Mouse (Mus musculus): ENCODE results near the gene Galnt18. TPM values are rescaled to one million over a fixed set of nuclear protein-coding genes. Genes with fewer than 3 reads are reported as not detected.

Galnt18 gene
- total RNA-seq, 2 experiments from 2014 or later = not detected

GRCm38 (mm10) chr7:111720511-111721307, 59.1 kb downstream of the Galnt18 start:
- no peak for ATAC-seq (replicated peaks; ENCODE audit: low FRiP score, poor library complexity, severe bottlenecking)

DNA sequence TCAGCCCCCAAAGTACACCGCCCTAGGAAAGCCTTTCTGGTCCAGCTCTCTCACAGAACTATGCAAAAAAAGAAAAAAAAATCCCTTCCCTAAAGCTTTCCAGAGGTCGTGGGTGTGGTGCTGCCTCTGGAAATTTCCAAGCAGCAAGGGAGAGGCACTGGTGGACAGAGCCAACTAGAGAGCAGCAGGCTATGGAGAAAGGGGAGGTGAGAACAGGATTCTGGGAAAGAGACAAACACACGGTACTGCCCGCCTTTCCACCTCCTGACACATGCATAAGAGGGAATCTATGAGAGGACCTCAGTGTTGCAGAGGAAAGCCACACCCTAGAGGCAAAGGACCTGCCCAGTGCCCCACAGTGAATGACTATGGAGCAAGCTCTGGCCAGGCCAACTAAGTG, 60.9 kb downstream of the Galnt18 start:
- ATAC-seq (replicated peaks; ENCODE audit: low FRiP score, poor library complexity, severe bottlenecking) = no peak

- no peak for ATAC-seq (replicated peaks; ENCODE audit: low FRiP score, poor library complexity, severe bottlenecking)
These were observed 65.0 kb downstream of the Galnt18 start for GRCm38 (mm10) chr7:111714639-111715360.

DNA sequence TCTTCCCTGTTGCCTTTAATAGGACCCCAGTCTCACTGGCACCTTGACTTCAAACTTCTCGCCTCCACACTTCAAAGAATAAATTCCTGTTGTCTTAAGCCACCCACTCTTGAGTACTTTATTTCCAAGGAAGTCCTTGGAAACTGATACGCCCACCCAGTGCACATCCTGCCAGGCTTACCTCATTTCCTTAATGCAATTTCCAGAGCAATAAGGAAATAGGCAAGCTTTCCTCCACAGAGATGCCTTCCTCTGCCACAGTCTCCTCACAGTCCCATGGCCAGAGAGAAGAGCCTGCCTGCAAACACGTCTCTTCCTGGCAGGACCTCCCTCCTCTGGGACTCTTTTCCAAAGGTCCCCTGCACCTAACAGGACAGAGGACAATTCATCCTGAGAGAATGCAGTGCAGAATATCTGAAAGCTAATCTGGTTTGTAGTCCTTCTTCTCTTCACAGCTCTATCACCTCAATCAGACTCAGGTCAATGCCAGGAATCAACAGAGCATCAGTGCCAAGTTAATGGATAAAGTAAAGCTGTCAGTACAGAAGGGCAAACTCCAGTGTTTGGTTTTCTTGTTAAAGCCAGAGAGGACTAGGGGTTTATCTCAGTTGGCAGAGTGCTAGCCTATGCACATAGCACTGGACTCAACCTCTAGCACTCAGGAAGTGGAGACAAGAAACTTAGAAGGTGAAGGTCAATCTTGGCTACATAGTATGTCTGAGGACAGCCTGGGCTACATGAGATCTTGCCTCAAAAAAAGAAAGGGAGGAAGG, 65.8 kb downstream of the Galnt18 start:
- no peak for ATAC-seq (replicated peaks; ENCODE audit: low FRiP score, poor library complexity, severe bottlenecking)

DNA sequence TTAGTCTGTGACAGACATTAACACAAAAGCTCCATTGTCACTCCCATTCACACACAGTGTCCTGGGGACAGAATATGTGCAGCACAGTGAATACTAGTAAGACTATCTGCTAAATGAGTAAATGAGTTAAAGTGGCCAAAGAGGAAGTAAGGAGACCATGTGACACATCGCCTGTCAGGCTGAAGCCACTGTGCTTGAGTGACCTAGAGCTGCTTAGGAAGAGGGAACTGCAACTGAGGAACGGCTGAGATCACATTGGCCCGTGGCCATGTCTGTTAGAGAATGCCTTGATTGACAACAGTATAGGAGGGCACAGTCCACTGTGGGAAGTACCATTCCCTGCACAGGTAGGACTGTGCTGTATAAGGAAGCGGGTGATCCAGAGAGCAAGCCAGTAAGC, 67.0 kb downstream of the Galnt18 start:
- no peak for ATAC-seq (replicated peaks; ENCODE audit: low FRiP score, poor library complexity, severe bottlenecking)

- ATAC-seq (replicated peaks; ENCODE audit: low FRiP score, poor library complexity, severe bottlenecking) = no peak
These were observed 68.5 kb downstream of the Galnt18 start for GRCm38 (mm10) chr7:111711045-111711808.

GRCm38 (mm10) chr7:111710311-111710710, 69.5 kb downstream of the Galnt18 start:
- ATAC-seq (replicated peaks; ENCODE audit: low FRiP score, poor library complexity, severe bottlenecking) = no peak

GRCm38 (mm10) chr7:111708563-111708962, 71.2 kb downstream of the Galnt18 start:
- no peak for ATAC-seq (replicated peaks; ENCODE audit: low FRiP score, poor library complexity, severe bottlenecking)

GRCm38 (mm10) chr7:111702961-111703360, 76.8 kb downstream of the Galnt18 start:
- no peak for ATAC-seq (replicated peaks; ENCODE audit: low FRiP score, poor library complexity, severe bottlenecking)

DNA sequence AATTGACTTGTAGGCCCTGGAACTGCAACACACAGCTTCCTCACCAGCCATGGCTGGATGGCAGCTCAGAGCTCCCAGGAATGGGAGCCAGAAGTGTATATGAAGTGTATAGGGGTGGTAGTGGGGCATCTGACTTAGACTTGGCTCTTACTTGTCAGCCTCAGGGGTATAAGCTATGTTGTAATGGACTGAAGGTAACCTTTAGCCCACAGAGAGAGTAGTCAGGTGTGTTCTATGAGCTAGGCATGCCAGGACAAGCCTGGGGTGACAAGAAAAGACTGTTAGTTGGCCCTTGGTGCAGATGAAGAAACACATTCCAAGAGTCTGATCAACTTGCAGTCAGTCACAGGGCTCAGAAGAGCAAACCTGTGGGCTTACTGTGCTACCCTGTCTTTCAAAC, 78.0 kb downstream of the Galnt18 start:
- ATAC-seq (replicated peaks; ENCODE audit: low FRiP score, poor library complexity, severe bottlenecking) = no peak

DNA sequence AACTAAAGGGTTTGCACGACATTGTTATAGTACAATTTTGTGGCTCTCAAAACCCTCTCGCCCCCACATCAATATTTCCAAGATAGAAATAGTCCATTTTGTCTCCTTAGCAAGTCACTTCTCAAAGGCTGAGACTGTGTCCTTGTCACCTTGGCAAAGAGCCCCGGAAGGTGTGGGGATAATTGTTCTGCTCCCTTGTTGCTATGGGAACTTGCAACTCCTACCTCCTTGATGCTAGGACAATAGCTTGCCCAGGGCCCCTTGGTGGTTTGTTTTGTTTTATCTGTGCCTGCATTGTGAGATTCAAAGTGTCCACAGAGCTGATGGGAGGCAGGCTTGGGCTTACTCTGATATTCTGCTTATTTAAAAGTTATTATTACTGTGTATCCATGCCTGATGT, 80.3 kb downstream of the Galnt18 start:
- ATAC-seq (replicated peaks; ENCODE audit: low FRiP score, poor library complexity, severe bottlenecking) = no peak

DNA sequence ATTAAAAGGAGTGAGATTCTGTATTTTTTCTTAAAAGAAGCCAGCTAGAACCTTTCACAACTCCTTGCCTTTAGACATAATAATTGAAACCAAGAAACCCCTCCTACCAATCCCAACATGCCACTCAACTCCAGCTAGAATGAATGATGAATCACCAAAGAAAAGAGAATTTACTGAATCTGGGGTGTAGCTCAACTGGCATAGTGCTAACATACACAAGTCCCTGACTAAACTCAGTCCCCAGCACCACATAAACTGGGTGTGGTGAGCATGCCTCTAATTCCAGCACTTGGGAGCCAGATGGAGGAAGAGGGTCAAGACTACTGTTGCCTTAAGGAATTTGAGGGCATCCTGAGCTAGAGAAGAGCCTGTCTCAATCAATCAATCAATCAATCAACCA, 83.6 kb downstream of the Galnt18 start:
- no peak for ATAC-seq (replicated peaks; ENCODE audit: low FRiP score, poor library complexity, severe bottlenecking)

DNA sequence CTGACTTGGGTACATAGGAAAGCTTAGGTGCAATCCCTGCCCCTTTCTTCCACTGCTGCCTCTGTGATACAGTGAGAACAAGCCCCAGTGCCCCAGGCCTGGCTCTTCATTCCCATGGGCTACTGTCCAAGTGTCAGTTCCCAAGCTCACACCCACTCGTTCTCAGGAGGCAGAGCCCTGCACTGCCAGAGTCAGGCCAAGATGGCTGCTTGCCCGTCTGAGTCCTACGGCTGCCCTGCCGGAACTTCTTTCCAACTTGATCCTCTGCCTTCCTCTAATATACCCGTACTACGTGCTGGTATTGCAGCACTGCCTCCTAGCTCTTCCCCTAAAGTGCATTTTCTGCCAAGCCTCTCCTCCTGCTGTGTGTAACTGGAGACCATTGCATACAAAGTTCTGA, 85.5 kb downstream of the Galnt18 start:
- ATAC-seq (replicated peaks; ENCODE audit: low FRiP score, poor library complexity, severe bottlenecking) = no peak

DNA sequence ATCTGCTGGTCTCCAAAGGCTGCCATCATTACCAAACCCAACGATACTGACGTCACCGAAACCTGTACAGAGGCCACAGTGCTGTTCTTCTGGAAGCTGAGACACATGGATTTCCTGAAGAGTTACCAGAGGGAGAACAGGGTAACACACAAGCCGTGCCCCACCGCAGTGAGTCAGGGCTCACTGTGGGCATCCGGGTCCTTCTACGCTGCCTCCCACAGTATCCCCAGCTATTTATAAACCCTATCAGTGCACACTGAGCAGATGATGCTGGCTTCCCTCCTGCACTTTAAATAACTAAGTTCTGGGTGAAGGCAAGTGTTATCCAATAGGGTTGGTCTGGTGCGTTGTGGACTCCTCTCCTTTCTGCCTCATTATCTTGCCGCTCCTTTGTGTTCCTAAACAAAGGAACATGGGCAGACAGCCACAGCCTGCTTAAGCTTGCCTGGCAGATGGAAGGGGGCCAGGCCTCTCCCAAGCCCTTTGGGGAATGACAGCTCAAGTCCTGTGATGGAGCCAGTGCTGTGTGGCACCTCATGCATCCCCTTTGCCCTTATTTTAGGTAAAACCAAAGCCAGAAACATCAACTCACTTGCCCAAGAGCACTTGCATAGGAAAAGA, 87.0 kb downstream of the Galnt18 start:
- ATAC-seq (replicated peaks; ENCODE audit: low FRiP score, poor library complexity, severe bottlenecking) = no peak

DNA sequence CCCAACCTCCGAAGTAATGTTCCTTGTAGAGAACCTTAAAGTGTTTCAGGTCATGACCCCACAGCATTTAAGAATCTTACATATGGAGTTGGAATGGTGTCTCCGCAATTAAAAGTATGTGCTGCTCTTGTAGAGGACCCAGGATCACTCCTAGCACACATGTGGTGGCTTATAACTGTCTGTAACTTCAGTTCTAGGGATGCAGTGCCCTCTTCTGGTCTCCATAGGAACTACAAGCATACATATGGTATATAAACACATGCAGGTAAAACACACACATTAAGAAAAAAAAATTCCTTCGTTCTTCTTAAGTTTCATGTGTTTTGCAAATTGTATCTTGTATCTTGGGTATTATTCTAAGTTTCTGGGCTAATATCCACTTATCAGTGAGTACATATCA, 99.7 kb downstream of the Galnt18 start:
- no peak for ATAC-seq (replicated peaks; ENCODE audit: low FRiP score, poor library complexity, severe bottlenecking)

DNA sequence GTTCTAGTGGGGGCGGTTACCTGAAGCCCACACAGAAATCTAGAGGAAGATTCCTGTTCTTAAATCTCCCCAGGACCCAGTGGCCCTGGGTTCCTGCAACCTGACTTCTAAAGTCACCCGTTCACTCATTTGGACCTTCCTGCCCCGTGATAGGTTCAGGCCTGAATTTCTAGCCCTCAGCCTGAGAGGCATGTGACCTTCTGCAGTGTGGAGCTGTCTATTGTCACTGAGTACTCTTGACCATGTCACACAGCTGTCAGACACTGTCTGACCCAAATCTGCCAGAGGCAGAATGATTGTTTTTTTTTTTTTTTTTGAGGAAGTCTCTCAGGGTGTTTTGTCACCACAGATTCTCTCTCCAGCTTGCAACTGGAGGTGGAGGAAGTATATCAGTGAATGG, 103.3 kb downstream of the Galnt18 start:
- no peak for ATAC-seq (replicated peaks; ENCODE audit: low FRiP score, poor library complexity, severe bottlenecking)

GRCm38 (mm10) chr7:111672467-111672866, 107.3 kb downstream of the Galnt18 start:
- ATAC-seq (replicated peaks; ENCODE audit: low FRiP score, poor library complexity, severe bottlenecking) = no peak

- ATAC-seq (replicated peaks; ENCODE audit: low FRiP score, poor library complexity, severe bottlenecking) = no peak
These were observed 116.4 kb downstream of the Galnt18 start for GRCm38 (mm10) chr7:111663139-111664073.
